Mouse (Mus musculus) stomach, embryonic 14.5 days (tissue): ENCODE data around the gene Tdrd9. TPM values are rescaled to one million over a fixed set of nuclear protein-coding genes. Genes with fewer than 3 reads are reported as not detected.

Experiments used
- ATAC-seq: fragments of 200-750 bp; cut with Nextera tagmentation; 2 replicates; pipeline ENCODE4 v1.8.0; 2017; ENCODE audit warnings: low read depth, moderate TSS enrichment; ENCODE audit not compliant: insufficient number of reproducible peaks, insufficient read depth, low FRiP score
- H3K27ac ChIP-seq: fragments of 300-500 bp; sonication (generic); 2 replicates; pipeline ENCODE4 v1.5.1; 2014; ENCODE audit warnings: mild to moderate bottlenecking, low read length, moderate library complexity, mixed read lengths
- H3K27me3 ChIP-seq: fragments of 300-500 bp; sonication (generic); 2 replicates; pipeline ENCODE4 v1.6.1; 2014; ENCODE audit warnings: low read length, control low read depth, mixed read lengths; ENCODE audit not compliant: control insufficient read depth, insufficient read depth
- H3K36me3 ChIP-seq: fragments of 300-500 bp; sonication (generic); 2 replicates; pipeline ENCODE4 v1.6.1; 2014; ENCODE audit warnings: mild to moderate bottlenecking, control low read depth, low read length, moderate library complexity, mixed read lengths; ENCODE audit not compliant: control insufficient read depth, insufficient read depth
- H3K4me1 ChIP-seq: fragments of 300-500 bp; sonication (generic); 2 replicates; pipeline ENCODE4 v1.6.1; 2014; ENCODE audit warnings: low read length, control low read depth, mixed read lengths; ENCODE audit not compliant: control insufficient read depth, insufficient read depth
- H3K4me2 ChIP-seq: fragments of 300-500 bp; sonication (generic); replicated peaks from 2 replicates; pipeline ENCODE4 v1.6.1; 2014; ENCODE audit warnings: low read depth, low read length, control low read depth
- H3K4me3 ChIP-seq: fragments of 300-500 bp; sonication (generic); 2 replicates; pipeline ENCODE4 v1.5.1; 2014; ENCODE audit warnings: low read depth, low read length, control low read depth
- H3K9ac ChIP-seq: fragments of 300-500 bp; sonication (generic); replicated peaks from 2 replicates; pipeline ENCODE4 v1.6.1; 2014; ENCODE audit warnings: low read depth, mild to moderate bottlenecking, control low read depth, low read length, moderate library complexity, mixed read lengths
- H3K9me3 ChIP-seq: fragments of 300-500 bp; sonication (generic); 2 replicates; pipeline ENCODE4 v1.6.1; 2016; ENCODE audit warnings: low read depth, low read length, control low read depth; ENCODE audit not compliant: control insufficient read depth
- WGBS: fragments of 180-500 bp; shearing (Covaris S2); extraction: QIAGEN DNeasy Blood & Tissue Kit; methylation state at CpG from one replicate; pipeline ENCODE4 v1.1.7; 2014; 5-methylcytosine and 5-hydroxymethylcytosine counted together
- polyA plus RNA-seq: library from polyadenylated mRNA; unstranded; fragments of >200 nt; fragmentation: Nextera tagmentation; extraction: Ambion mirVana; gene quantifications from 2 replicates; pipeline ENCODE4 v1.2.1, GENCODE M21; 2014

Tdrd9 gene
- polyA plus RNA-seq, 1 experiment from 2014 or later, result 0.22 TPM

DNA sequence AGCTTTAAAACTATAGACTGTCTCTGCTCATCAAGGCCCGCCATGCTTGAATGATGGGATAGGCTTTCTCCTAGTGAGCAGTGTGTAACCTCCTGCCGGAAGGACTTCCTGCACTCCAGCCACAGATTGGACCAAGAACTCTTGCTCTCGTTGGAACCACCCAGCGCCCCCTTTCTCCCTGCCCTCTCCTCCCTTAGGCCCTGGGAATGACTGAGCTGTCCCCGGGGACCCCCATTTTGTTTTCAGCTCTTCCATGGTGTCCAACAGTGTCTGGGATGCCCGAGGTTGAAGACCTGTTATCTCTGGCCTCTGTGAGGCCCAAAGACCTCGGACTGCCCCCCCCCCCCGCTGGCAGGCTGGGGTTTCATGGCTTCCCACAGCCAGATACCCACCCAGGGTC lies 108.6 kb downstream of the Tdrd9 start:
- WGBS, result 78% methylated on average over 8 of the region's 8 CpGs
- Histone ChIP-seq H3K4me1 (no peaks in the 10 kb centered on the region), H3K4me3 (no peak overlapping the region), H3K9ac (no peak overlapping the region), H3K27ac (no peak overlapping the region), H3K36me3 (no peaks in the 10 kb centered on the region), H3K27me3 (no peaks in the 10 kb centered on the region), H3K4me2 (no peak overlapping the region), H3K9me3 (no peaks in the 10 kb centered on the region)
- no peak for ATAC-seq

GRCm38 (mm10) chr12:112080911-112081310 lies 109.6 kb downstream of the Tdrd9 start:
- Histone ChIP-seq H3K9me3 (no peaks in the 10 kb centered on the region), H3K9ac (no peak overlapping the region), H3K4me1 (no peaks in the 10 kb centered on the region), H3K4me2 (no peak overlapping the region), H3K27ac (no peak overlapping the region), H3K4me3 (no peak overlapping the region), H3K36me3 (no peaks in the 10 kb centered on the region), H3K27me3 (no peaks in the 10 kb centered on the region)
- ATAC-seq, result no peak
- 93% methylated on average over 4 of the region's 4 CpGs for WGBS

GRCm38 (mm10) chr12:112082241-112082640 lies 110.9 kb downstream of the Tdrd9 start:
- Histone ChIP-seq H3K36me3 (no peaks in the 10 kb centered on the region), H3K4me1 (no peaks in the 10 kb centered on the region), H3K27ac (no peak overlapping the region), H3K4me2 (no peak overlapping the region), H3K27me3 (no peaks in the 10 kb centered on the region), H3K9me3 (no peaks in the 10 kb centered on the region), H3K4me3 (no peak overlapping the region), H3K9ac (no peak overlapping the region)
- no peak for ATAC-seq
- 21% methylated on average over 1 of the region's 1 CpGs for WGBS

GRCm38 (mm10) chr12:112086250-112086649 lies 114.9 kb downstream of the Tdrd9 start:
- no peak overlapping the region for H3K4me2 ChIP-seq
- H3K27me3 ChIP-seq, result no peaks in the 10 kb centered on the region
- H3K27ac ChIP-seq, result no peak overlapping the region
- H3K9me3 ChIP-seq, result no peaks in the 10 kb centered on the region
- H3K4me3 ChIP-seq, result no peak overlapping the region
- 73% methylated on average over 3 of the region's 3 CpGs for WGBS
- H3K9ac ChIP-seq, result no peak overlapping the region
- H3K4me1 ChIP-seq, result no peaks in the 10 kb centered on the region
- H3K36me3 ChIP-seq, result no peaks in the 10 kb centered on the region
- ATAC-seq, result no peak

GRCm38 (mm10) chr12:112086726-112087125 lies 115.4 kb downstream of the Tdrd9 start:
- Histone ChIP-seq H3K36me3 (no peaks in the 10 kb centered on the region), H3K27ac (no peak overlapping the region), H3K4me1 (no peaks in the 10 kb centered on the region), H3K27me3 (no peaks in the 10 kb centered on the region), H3K4me3 (no peak overlapping the region), H3K4me2 (no peak overlapping the region), H3K9ac (no peak overlapping the region), H3K9me3 (no peaks in the 10 kb centered on the region)
- 44% methylated on average over 6 of the region's 6 CpGs for WGBS
- ATAC-seq, result no peak

- Histone ChIP-seq H3K27ac (no peak overlapping the region), H3K9me3 (no peaks in the 10 kb centered on the region), H3K4me2 (no peak overlapping the region), H3K36me3 (no peaks in the 10 kb centered on the region), H3K4me1 (no peaks in the 10 kb centered on the region), H3K27me3 (no peaks in the 10 kb centered on the region), H3K9ac (no peak overlapping the region), H3K4me3 (no peak overlapping the region)
- 29% methylated on average over 12 of the region's 12 CpGs for WGBS
- no peak for ATAC-seq
Measured at GRCm38 (mm10) chr12:112088609-112089324, 117.4 kb downstream of the Tdrd9 start.

GRCm38 (mm10) chr12:112091054-112091453 lies 119.7 kb downstream of the Tdrd9 start:
- ATAC-seq, result no peak; the same call in 1 of the 2 replicates
- Histone ChIP-seq H3K9ac (no peak overlapping the region), H3K27ac (no peak overlapping the region), H3K4me2 (0 out of 2 replicates have a peak overlapping the region, but pooled peaks have one; percentile 10), H3K4me3 (no peak overlapping the region), H3K27me3 (no peaks in the 10 kb centered on the region), H3K9me3 (no peaks in the 10 kb centered on the region), H3K36me3 (no peaks in the 10 kb centered on the region), H3K4me1 (no peaks in the 10 kb centered on the region)
- 5% methylated on average over 12 of the region's 12 CpGs for WGBS

GRCm38 (mm10) chr12:112094261-112094880 lies 123.0 kb downstream of the Tdrd9 start:
- Histone ChIP-seq H3K27ac (no peak overlapping the region), H3K36me3 (no peaks in the 10 kb centered on the region), H3K27me3 (no peaks in the 10 kb centered on the region), H3K4me3 (no peak overlapping the region), H3K9me3 (no peaks in the 10 kb centered on the region), H3K4me1 (no peaks in the 10 kb centered on the region), H3K9ac (no peak overlapping the region), H3K4me2 (no peak overlapping the region)
- no peak for ATAC-seq
- WGBS, result 73% methylated on average over 8 of the region's 8 CpGs
